Mouse (Mus musculus): ENCODE measurements around the gene Tex13c3.
"Not testable (repeated sequence)": the region's sequence is repeated elsewhere in the genome, so short reads cannot be mapped to it uniquely, and the experiment has no call there.

Tex13c3 gene

GRCm38 (mm10) chrX:19481219-19481618, at the start of gene Tex13c3:
Gene Tex13c3 (minus strand): TSS chrX:19481319.
- DNase-seq (ENCODE audit: low spot score in 2 of 2), result not testable (repeated sequence)

GRCm38 (mm10) chrX:19489731-19490130, 8.6 kb upstream of the Tex13c3 start:
- DNase-seq (ENCODE audit: low spot score in 2 of 2), result no peak

All from urinary bladder, postnatal 4 days (tissue).